Mouse (Mus musculus) intestine, embryonic 15.5 days (tissue): ENCODE results near the gene Nsmce4a. TPM values are rescaled to one million over a fixed set of nuclear protein-coding genes. Genes with fewer than 3 reads are reported as not detected.

ENCODE experiments used
- ATAC-seq: fragments of 200-750 bp; cut with Nextera tagmentation; 2 replicates; pipeline ENCODE4 v1.8.0; 2017; ENCODE audit warnings: moderate TSS enrichment, moderate library complexity
- H3K27ac ChIP-seq: fragments of 300-500 bp; sonication (generic); 2 replicates; pipeline ENCODE4 v1.5.1; 2015; ENCODE audit warnings: mild to moderate bottlenecking, inconsistent platforms
- H3K27me3 ChIP-seq: fragments of 300-500 bp; sonication (generic); replicated peaks from 2 replicates; pipeline ENCODE4 v1.6.1; 2015; ENCODE audit warnings: inconsistent platforms
- H3K36me3 ChIP-seq: fragments of 300-500 bp; sonication (generic); 2 replicates; pipeline ENCODE4 v1.6.1; 2015; ENCODE audit warnings: inconsistent platforms
- H3K4me1 ChIP-seq: fragments of 300-500 bp; sonication (generic); replicated peaks from 2 replicates; pipeline ENCODE4 v1.6.1; 2015; ENCODE audit warnings: inconsistent platforms
- H3K4me2 ChIP-seq: fragments of 300-500 bp; sonication (generic); replicated peaks from 2 replicates; pipeline ENCODE4 v1.6.1; 2015; ENCODE audit warnings: mild to moderate bottlenecking, inconsistent platforms
- H3K4me3 ChIP-seq: fragments of 300-500 bp; sonication (generic); replicated peaks from 2 replicates; pipeline ENCODE4 v1.5.1; 2015; ENCODE audit warnings: inconsistent platforms
- H3K9ac ChIP-seq: fragments of 300-500 bp; sonication (generic); 2 replicates; pipeline ENCODE4 v1.6.1; 2015; ENCODE audit warnings: inconsistent platforms
- H3K9me3 ChIP-seq: fragments of 300-500 bp; sonication (generic); 2 replicates; pipeline ENCODE4 v1.6.1; 2016; ENCODE audit warnings: inconsistent platforms
- WGBS: fragments of 180-500 bp; shearing (Covaris S2); methylation state at CpG from one replicate; pipeline ENCODE4 v1.1.7; 2015; 5-methylcytosine and 5-hydroxymethylcytosine counted together
- polyA plus RNA-seq: library from polyadenylated mRNA; unstranded; fragments of >200 nt; fragmentation: Nextera tagmentation; extraction: Ambion mirVana; gene quantifications from 2 replicates; pipeline ENCODE4 v1.2.1, GENCODE M21; 2015

Nsmce4a gene
- 138 and 146 TPM in 2 replicates for polyA plus RNA-seq

DNA sequence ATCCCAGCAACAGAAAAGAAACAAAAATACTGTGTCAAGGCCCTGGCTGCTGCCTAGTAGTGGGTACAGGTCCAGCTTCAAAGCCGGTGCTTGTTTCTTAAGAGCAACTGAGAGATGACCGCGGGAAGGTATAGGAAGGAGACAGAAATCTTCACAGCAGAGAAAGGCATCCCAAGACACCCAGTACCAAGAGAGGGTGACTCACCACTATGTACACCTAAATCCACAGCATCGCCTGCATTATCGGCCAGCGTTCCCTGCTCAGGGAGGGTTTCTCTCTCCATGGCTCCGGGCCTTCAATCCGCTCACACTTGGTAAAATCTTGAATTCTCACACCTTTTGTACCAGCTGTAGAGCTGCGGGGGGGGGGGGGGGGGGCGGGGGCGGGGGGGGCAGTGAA, at the start of gene Nsmce4a:
TSS of gene Nsmce4a (minus strand) at position 298 of the 400 bp plus-strand sequence.
- H3K27ac ChIP-seq: no peak within 1 kb of the TSS
- no peak within 1 kb of the TSS for H3K4me3 ChIP-seq
- no peaks in the 10 kb centered on the region for H3K27me3 ChIP-seq
- no peak for ATAC-seq
- peaks cover 25% of the 10 kb centered on the region for H3K4me1 ChIP-seq
- no peaks in the 10 kb centered on the region for H3K9me3 ChIP-seq
- H3K36me3 ChIP-seq: no peaks in the 10 kb centered on the region
- H3K4me2 ChIP-seq: no peak within 1 kb of the TSS
- no peak within 1 kb of the TSS for H3K9ac ChIP-seq
- 68% methylated on average over 11 of the region's 11 CpGs for WGBS

DNA sequence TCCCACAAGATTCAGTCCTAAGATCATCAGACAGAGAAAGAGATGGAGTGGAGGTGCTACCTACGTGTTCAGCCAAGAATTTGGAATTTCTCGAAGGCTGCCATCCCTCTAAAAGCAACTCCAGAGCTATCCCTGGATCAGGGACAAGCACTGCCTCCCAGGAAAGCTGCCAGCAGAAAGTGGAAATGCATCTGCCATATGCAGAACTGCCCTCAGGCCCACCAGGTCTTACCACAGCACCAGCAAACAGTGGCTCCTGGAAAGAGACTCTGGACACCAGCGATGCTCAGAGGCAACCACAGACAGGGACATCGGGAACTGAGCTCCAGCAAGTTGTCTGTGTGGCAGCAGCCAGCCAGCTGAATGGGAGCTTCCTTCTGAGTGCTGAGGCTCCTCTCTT, 49.4 kb upstream of the Nsmce4a start:
- WGBS: 86% methylated on average over 4 of the region's 4 CpGs
- H3K36me3 ChIP-seq: no peaks in the 10 kb centered on the region
- no peaks in the 10 kb centered on the region for H3K27me3 ChIP-seq
- no peak overlapping the region for H3K4me2 ChIP-seq
- H3K4me3 ChIP-seq: no peak overlapping the region
- no peaks in the 10 kb centered on the region for H3K9me3 ChIP-seq
- H3K27ac ChIP-seq: no peak overlapping the region
- H3K9ac ChIP-seq: no peak overlapping the region
- H3K4me1 ChIP-seq: 0 out of 2 replicates have a peak, but pooled peaks cover 4% of the 10 kb centered on the region
- ATAC-seq: no peak

GRCm38 (mm10) chr7:130621953-130622352, 49.0 kb upstream of the Nsmce4a start:
- WGBS: 49% methylated on average over 3 of the region's 3 CpGs
- Histone ChIP-seq H3K27ac (no peak overlapping the region), H3K9ac (no peak overlapping the region), H3K4me2 (no peak overlapping the region), H3K27me3 (no peaks in the 10 kb centered on the region), H3K4me1 (0 out of 2 replicates have a peak, but pooled peaks cover 4% of the 10 kb centered on the region), H3K4me3 (no peak overlapping the region), H3K36me3 (no peaks in the 10 kb centered on the region), H3K9me3 (no peaks in the 10 kb centered on the region)
- no peak for ATAC-seq

- Histone ChIP-seq H3K9me3 (no peaks in the 10 kb centered on the region), H3K27me3 (no peaks in the 10 kb centered on the region), H3K4me1 (0 out of 2 replicates have a peak, but pooled peaks cover 4% of the 10 kb centered on the region), H3K27ac (no peak overlapping the region), H3K36me3 (no peaks in the 10 kb centered on the region), H3K4me2 (no peak overlapping the region), H3K9ac (no peak overlapping the region), H3K4me3 (no peak overlapping the region)
- ATAC-seq: no peak
- 85% methylated on average over 2 of the region's 2 CpGs for WGBS
Measured at GRCm38 (mm10) chr7:130621068-130621467, 48.1 kb upstream of the Nsmce4a start.

DNA sequence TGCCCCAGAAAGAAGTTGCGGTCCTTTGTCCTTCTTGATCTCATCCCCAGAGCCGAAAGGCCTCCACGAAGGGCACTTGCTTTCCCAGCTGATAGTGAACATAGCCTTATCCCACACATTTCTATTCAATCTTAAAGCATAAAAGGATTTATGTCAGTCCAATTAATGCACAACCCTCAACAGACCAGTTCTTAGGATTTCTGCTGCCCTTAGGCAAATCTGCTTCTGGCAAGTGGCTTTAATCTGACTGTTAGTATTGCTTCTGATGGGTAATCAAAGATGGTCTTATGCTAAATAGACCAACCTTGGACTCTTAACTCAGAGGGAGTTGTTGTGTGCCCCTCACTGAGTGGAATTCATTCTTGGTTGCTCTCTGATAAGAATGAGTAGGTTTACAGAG, 44.7 kb upstream of the Nsmce4a start:
- H3K9ac ChIP-seq: no peak overlapping the region
- no peak for ATAC-seq
- WGBS: 98% methylated on average over 3 of the region's 3 CpGs
- H3K4me1 ChIP-seq: 0 out of 2 replicates have a peak, but pooled peaks cover 4% of the 10 kb centered on the region
- H3K36me3 ChIP-seq: no peaks in the 10 kb centered on the region
- no peaks in the 10 kb centered on the region for H3K27me3 ChIP-seq
- no peaks in the 10 kb centered on the region for H3K9me3 ChIP-seq
- H3K4me3 ChIP-seq: no peak overlapping the region
- H3K4me2 ChIP-seq: no peak overlapping the region
- no peak overlapping the region for H3K27ac ChIP-seq

GRCm38 (mm10) chr7:130613973-130614372, 41.1 kb upstream of the Nsmce4a start:
- WGBS: 53% methylated on average over 4 of the region's 4 CpGs
- no peaks in the 10 kb centered on the region for H3K4me1 ChIP-seq
- ATAC-seq: no peak
- no peaks in the 10 kb centered on the region for H3K9me3 ChIP-seq
- no peak overlapping the region for H3K27ac ChIP-seq
- no peak overlapping the region for H3K4me2 ChIP-seq
- H3K36me3 ChIP-seq: no peaks in the 10 kb centered on the region
- no peak overlapping the region for H3K9ac ChIP-seq
- H3K4me3 ChIP-seq: no peak overlapping the region
- H3K27me3 ChIP-seq: no peaks in the 10 kb centered on the region

DNA sequence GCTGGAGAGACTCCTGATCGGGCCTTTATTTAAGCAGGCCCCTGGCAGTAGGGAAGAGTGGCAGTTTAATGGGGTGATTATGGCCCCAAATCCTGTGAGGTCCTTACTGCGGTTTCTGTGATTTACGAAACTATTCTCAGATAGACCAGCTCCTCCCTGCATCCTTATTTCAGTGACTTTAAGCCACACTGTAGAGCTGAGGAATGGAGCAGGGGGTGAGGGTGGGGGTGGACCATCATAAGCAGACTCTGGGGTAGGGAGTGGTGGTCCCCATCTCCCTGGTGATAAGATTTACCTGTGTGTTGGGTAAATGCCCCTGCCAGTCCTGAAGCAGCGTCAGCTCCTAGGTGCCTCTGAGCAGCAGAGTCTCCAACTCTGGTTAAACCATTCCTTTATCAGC, 34.0 kb upstream of the Nsmce4a start:
- ATAC-seq: no peak
- 74% methylated on average over 4 of the region's 4 CpGs for whole genome bisulfite sequencing

DNA sequence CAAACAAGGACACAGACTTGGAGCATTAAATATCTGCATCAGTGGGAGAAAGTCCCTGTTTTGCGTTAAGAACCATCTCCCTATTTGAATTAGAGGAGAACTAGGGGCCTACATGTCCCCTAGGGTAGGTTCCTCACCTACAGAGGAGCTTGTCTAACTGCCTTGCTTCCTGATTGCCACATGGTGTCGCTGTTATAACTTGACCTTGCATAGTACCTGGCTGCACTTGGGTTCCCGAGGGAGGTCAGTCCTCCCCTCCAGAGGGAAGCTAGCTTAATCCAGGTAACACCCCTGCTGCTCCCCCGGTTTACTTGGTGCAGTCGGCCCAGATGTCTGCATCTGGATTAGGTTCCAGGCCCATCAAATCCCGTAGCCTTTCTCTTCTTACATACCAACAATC, 32.2 kb upstream of the Nsmce4a start:
- no peaks in the 10 kb centered on the region for H3K9me3 ChIP-seq

More for the DNA sequence above, 34.0 kb upstream of the Nsmce4a start:
- Histone ChIP-seq H3K4me1 (no peaks in the 10 kb centered on the region), H3K4me2 (no peak overlapping the region), H3K36me3 (no peaks in the 10 kb centered on the region), H3K27ac (no peak overlapping the region), H3K9ac (no peak overlapping the region), H3K9me3 (no peaks in the 10 kb centered on the region), H3K4me3 (no peak overlapping the region), H3K27me3 (no peaks in the 10 kb centered on the region)

DNA sequence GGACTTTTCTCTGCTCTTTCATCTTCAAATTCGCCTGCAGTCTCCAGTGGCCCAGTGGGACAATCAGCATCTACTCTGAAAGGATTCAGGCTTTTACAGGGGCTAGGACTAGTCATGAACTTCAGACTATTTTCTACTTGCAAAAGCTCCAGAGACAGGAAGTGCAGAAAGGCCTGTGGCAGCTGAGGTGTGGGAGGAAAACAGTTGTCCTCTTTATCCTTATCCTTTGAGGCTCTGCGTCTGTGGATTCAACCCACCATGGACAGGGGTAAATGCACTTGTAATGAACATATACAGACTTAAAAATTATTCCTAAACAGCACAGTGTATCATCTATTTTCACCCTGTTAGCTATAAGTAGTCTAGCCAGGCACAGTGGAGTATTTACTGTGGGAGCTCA, 31.5 kb upstream of the Nsmce4a start:
- Histone ChIP-seq H3K27me3 (no peaks in the 10 kb centered on the region), H3K4me2 (no peak overlapping the region), H3K36me3 (no peaks in the 10 kb centered on the region), H3K27ac (no peak overlapping the region), H3K4me3 (no peak overlapping the region), H3K9ac (no peak overlapping the region), H3K4me1 (no peaks in the 10 kb centered on the region), H3K9me3 (no peaks in the 10 kb centered on the region)
- no peak for ATAC-seq
- WGBS: 77% methylated on average over 2 of the region's 2 CpGs

More for the DNA sequence above, 32.2 kb upstream of the Nsmce4a start:
- WGBS: 23% methylated on average over 6 of the region's 6 CpGs
- no peaks in the 10 kb centered on the region for H3K27me3 ChIP-seq
- no peak overlapping the region for H3K4me3 ChIP-seq
- H3K4me1 ChIP-seq: no peaks in the 10 kb centered on the region
- H3K9ac ChIP-seq: no peak overlapping the region
- no peak overlapping the region for H3K4me2 ChIP-seq
- ATAC-seq: no peak
- no peaks in the 10 kb centered on the region for H3K36me3 ChIP-seq
- H3K27ac ChIP-seq: no peak overlapping the region

DNA sequence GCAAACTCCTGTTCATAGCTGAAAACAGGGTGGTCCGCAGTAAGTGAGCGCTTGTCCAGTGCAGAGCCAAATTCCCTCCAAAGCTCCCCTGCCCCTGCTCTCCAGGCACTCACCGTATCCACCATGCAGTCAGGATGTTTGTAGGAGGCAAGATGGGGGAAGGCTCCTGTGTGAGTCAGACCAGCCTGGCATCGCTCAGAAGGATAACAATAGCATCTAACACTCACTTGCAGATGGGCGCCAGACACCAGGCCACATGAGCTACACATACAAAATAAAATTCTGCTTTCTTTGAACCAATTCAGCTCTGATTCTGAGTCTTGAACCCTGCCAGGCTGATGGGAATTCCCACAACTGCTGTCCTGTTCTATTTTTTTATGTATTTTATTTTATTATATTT, 30.6 kb upstream of the Nsmce4a start:
- Histone ChIP-seq H3K4me2 (no peak overlapping the region), H3K4me3 (no peak overlapping the region), H3K9me3 (no peaks in the 10 kb centered on the region), H3K36me3 (no peaks in the 10 kb centered on the region), H3K27ac (no peak overlapping the region), H3K27me3 (no peaks in the 10 kb centered on the region), H3K4me1 (no peaks in the 10 kb centered on the region), H3K9ac (no peak overlapping the region)
- 84% methylated on average over 5 of the region's 5 CpGs for WGBS
- ATAC-seq: no peak

DNA sequence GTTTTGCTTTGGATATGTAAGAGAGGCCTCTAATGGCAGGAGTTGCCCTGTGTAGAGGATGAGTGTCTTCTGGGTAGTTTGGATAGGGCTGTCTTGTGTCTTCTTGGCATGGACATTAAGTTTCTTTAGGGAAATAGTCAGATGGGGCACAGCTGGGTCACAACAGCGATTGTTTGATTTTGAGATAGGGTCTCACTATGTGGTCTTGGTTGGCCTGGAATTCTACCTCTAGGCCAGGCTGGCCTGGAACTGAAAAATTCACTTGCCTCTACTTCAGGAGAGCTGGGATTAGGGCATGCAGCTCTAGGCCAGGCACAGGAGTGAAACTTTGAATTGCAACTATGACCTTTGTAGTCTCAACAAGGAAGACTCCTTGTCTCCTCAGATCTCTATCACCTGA, 29.9 kb upstream of the Nsmce4a start:
- Histone ChIP-seq H3K4me3 (no peak overlapping the region), H3K9me3 (no peaks in the 10 kb centered on the region), H3K9ac (no peak overlapping the region), H3K4me1 (no peaks in the 10 kb centered on the region), H3K27ac (no peak overlapping the region), H3K36me3 (no peaks in the 10 kb centered on the region), H3K4me2 (no peak overlapping the region), H3K27me3 (no peaks in the 10 kb centered on the region)
- ATAC-seq: no peak
- WGBS: 81% methylated on average over 1 of the region's 1 CpGs

GRCm38 (mm10) chr7:130600546-130600945, 27.6 kb upstream of the Nsmce4a start:
- Histone ChIP-seq H3K9me3 (no peaks in the 10 kb centered on the region), H3K36me3 (no peaks in the 10 kb centered on the region), H3K4me2 (no peak overlapping the region), H3K27me3 (no peaks in the 10 kb centered on the region), H3K9ac (no peak overlapping the region), H3K4me3 (no peak overlapping the region), H3K27ac (no peak overlapping the region), H3K4me1 (0 out of 2 replicates have a peak, but pooled peaks cover 2% of the 10 kb centered on the region)
- no peak for ATAC-seq
- 76% methylated on average over 2 of the region's 2 CpGs for WGBS

- WGBS: 79% methylated on average over 3 of the region's 3 CpGs
- Histone ChIP-seq H3K4me1 (0 out of 2 replicates have a peak, but pooled peaks cover 2% of the 10 kb centered on the region), H3K27ac (no peak overlapping the region), H3K9ac (no peak overlapping the region), H3K4me3 (no peak overlapping the region), H3K4me2 (no peak overlapping the region), H3K27me3 (no peaks in the 10 kb centered on the region), H3K9me3 (no peaks in the 10 kb centered on the region), H3K36me3 (no peaks in the 10 kb centered on the region)
- no peak for ATAC-seq
Measured at GRCm38 (mm10) chr7:130600074-130600473, 27.2 kb upstream of the Nsmce4a start.
